Mouse (Mus musculus): ENCODE data around the gene Trip6. TPM values are rescaled to one million over a fixed set of nuclear protein-coding genes. Genes with fewer than 3 reads are reported as not detected.

Gene Trip6
- polyA plus RNA-seq, 1 experiment from 2014 or later, result 9.2 TPM

DNA sequence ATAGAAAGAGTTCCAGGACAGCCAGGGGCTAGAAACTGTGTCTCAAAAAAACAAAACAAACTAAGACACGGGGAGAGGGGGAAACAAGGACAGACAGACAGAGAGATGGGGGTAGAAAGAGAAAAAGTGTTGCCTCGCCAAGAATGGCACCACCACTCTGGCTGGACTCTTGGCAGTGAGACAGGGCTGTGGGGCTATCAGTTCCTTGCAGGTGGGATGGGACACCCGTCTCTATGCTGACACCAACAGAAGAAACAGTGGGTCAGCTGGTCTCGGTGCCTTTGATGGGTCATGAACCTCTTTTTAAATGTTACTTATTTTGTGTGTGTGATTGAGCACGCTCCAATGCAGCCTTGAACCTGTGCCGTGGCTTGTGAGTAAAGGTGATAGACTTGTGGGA, 26.0 kb upstream of the Trip6 start:
- H3K4me1 ChIP-seq (ENCODE audit: insufficient read depth), result peaks cover 20% of the 10 kb centered on the region
- H3K27ac ChIP-seq (ENCODE audit: low read depth), result no peak overlapping the region
- H3K4me2 ChIP-seq (ENCODE audit: low read depth, low read length), result no peak overlapping the region
- H3K36me3 ChIP-seq (replicated peaks; ENCODE audit: insufficient read depth, low read length), result no peaks in the 10 kb centered on the region
- H3K9me3 ChIP-seq (ENCODE audit: low read length), result no peaks in the 10 kb centered on the region
- TF ChIP-seq CTCF (IDR thresholded peaks at IDR 0.05; ENCODE audit: low read depth) (no peak), EP300 (IDR thresholded peaks at IDR 0.05; ENCODE audit: low read depth) (no peak)
- no peak overlapping the region for H3K4me3 ChIP-seq (ENCODE audit: low read depth, low read length)
- DNase-seq (no peak), ATAC-seq (no peak)
- H3K9ac ChIP-seq (replicated peaks), result no peak overlapping the region
- 0 out of 2 replicates have a peak, but pooled peaks cover 2% of the 10 kb centered on the region for H3K27me3 ChIP-seq (ENCODE audit: insufficient read depth, low read length)
- WGBS (ENCODE audit: insufficient replicate concordance), result 63% methylated on average over 6 of the region's 6 CpGs

- Histone ChIP-seq H3K27me3 (ENCODE audit: insufficient read depth, low read length) (0 out of 2 replicates have a peak, but pooled peaks cover 2% of the 10 kb centered on the region), H3K4me3 (ENCODE audit: low read depth, low read length) (0 out of 2 replicates have a peak overlapping the region, but pooled peaks have one; percentile 45), H3K9ac (replicated peaks) (0 out of 2 replicates have a peak overlapping the region, but pooled peaks have one; percentile 37), H3K27ac (ENCODE audit: low read depth) (peak overlapping the region; percentile 62), H3K4me2 (ENCODE audit: low read depth, low read length) (peak overlapping the region; percentile 84; the same call in 1 of the 2 replicates), H3K4me1 (ENCODE audit: insufficient read depth) (peaks cover 18% of the 10 kb centered on the region), H3K36me3 (replicated peaks; ENCODE audit: insufficient read depth, low read length) (no peaks in the 10 kb centered on the region), H3K9me3 (ENCODE audit: low read length) (no peaks in the 10 kb centered on the region)
- ATAC-seq (0 out of 2 replicates have a peak, but pooled peaks have one; percentile 12), DNase-seq (no peak)
- no peak for TF ChIP-seq CTCF (IDR thresholded peaks at IDR 0.05; ENCODE audit: low read depth)
- 26% methylated on average over 20 of the region's 22 CpGs for WGBS (ENCODE audit: insufficient replicate concordance)
These were observed 25.2 kb upstream of the Trip6 start for GRCm38 (mm10) chr5:137339290-137339979.

GRCm38 (mm10) chr5:137338663-137339289, 24.6 kb upstream of the Trip6 start:
- Histone ChIP-seq H3K36me3 (replicated peaks; ENCODE audit: insufficient read depth, low read length) (no peaks in the 10 kb centered on the region), H3K4me2 (ENCODE audit: low read depth, low read length) (peak overlapping the region; percentile 84), H3K9ac (replicated peaks) (peak overlapping the region; percentile 37), H3K9me3 (ENCODE audit: low read length) (no peaks in the 10 kb centered on the region), H3K4me1 (ENCODE audit: insufficient read depth) (peaks cover 23% of the 10 kb centered on the region), H3K4me3 (ENCODE audit: low read depth, low read length) (peak overlapping the region; percentile 45), H3K27ac (ENCODE audit: low read depth) (peak overlapping the region; percentile 62), H3K27me3 (ENCODE audit: insufficient read depth, low read length) (0 out of 2 replicates have a peak, but pooled peaks cover 2% of the 10 kb centered on the region)
- ATAC-seq (peak; percentile 33), DNase-seq (peak; percentile 39)
- under 1% methylated on average over 11 of the region's 11 CpGs for WGBS (ENCODE audit: insufficient replicate concordance)
- no peak for TF ChIP-seq CTCF (IDR thresholded peaks at IDR 0.05; ENCODE audit: low read depth)
- 0 out of 2 replicates have a peak, but pooled peaks have one; percentile 10 for TF ChIP-seq EP300 (IDR thresholded peaks at IDR 0.05; ENCODE audit: low read depth)

DNA sequence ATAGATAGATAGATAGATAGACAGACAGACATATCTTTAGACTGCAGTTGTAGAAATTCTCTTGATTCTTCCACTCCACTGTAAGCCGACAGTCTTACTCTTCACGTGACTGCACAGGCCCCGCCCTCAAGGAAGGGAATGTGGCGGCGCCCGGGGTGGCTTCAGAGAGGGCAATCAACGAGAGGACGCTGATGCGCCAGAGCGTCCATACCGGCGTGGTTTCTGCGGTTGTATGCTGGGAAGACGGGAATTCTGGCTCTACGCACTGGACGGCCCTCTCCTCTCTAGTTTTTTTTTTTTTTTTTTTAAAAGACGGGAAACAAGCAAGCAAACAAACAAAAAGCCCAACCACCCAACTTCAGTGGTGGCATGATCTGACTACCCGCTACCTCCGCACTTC, 24.1 kb upstream of the Trip6 start:
- H3K36me3 ChIP-seq (replicated peaks; ENCODE audit: insufficient read depth, low read length), result no peaks in the 10 kb centered on the region
- H3K4me2 ChIP-seq (ENCODE audit: low read depth, low read length), result peak overlapping the region; percentile 84
- no peaks in the 10 kb centered on the region for H3K9me3 ChIP-seq (ENCODE audit: low read length)
- peak overlapping the region; percentile 45 for H3K4me3 ChIP-seq (ENCODE audit: low read depth, low read length)
- peaks cover 23% of the 10 kb centered on the region for H3K4me1 ChIP-seq (ENCODE audit: insufficient read depth)
- peak; percentile 78 for ATAC-seq
- TF ChIP-seq CTCF (IDR thresholded peaks at IDR 0.05; ENCODE audit: low read depth), result no peak
- no peak; the same call in 1 of the 2 replicates for TF ChIP-seq EP300 (IDR thresholded peaks at IDR 0.05; ENCODE audit: low read depth)
- H3K9ac ChIP-seq (replicated peaks), result peak overlapping the region; percentile 37
- under 1% methylated on average over 19 of the region's 19 CpGs for WGBS (ENCODE audit: insufficient replicate concordance)
- peak overlapping the region; percentile 62 for H3K27ac ChIP-seq (ENCODE audit: low read depth)
- 0 out of 2 replicates have a peak, but pooled peaks cover 2% of the 10 kb centered on the region for H3K27me3 ChIP-seq (ENCODE audit: insufficient read depth, low read length)
- peak; percentile 86 for DNase-seq

DNA sequence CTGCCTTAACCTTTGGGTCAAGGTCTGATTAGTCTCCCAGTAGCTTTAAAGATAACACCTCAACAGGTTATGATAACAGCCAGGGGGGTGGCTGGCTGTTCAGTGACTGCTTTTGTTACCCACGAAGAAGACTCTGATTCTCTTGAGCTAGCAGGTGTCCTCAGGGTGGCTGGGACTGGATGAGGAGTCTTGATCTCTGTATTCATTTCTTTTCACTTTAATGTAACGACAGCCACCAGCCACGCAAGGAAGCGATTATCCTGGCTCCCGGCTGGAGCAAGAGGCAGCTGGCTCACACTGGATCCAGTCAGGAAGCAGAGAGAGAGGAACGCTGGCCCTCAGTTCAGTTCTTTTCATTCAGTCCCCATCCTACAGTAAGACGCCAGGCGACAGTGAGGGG, 23.0 kb upstream of the Trip6 start:
- H3K27ac ChIP-seq (ENCODE audit: low read depth), result peak overlapping the region; percentile 52
- TF ChIP-seq EP300 (IDR thresholded peaks at IDR 0.05; ENCODE audit: low read depth) (no peak), CTCF (IDR thresholded peaks at IDR 0.05; ENCODE audit: low read depth) (no peak)

GRCm38 (mm10) chr5:137335066-137335465, 20.9 kb upstream of the Trip6 start:
- TF ChIP-seq CTCF (IDR thresholded peaks at IDR 0.05; ENCODE audit: low read depth), result no peak
- TF ChIP-seq EP300 (IDR thresholded peaks at IDR 0.05; ENCODE audit: low read depth), result no peak
- ATAC-seq (no peak), DNase-seq (no peak)
- peaks cover 25% of the 10 kb centered on the region for H3K4me1 ChIP-seq (ENCODE audit: insufficient read depth)
- no peak overlapping the region for H3K9ac ChIP-seq (replicated peaks)
- H3K4me2 ChIP-seq (ENCODE audit: low read depth, low read length), result no peak overlapping the region
- no peaks in the 10 kb centered on the region for H3K9me3 ChIP-seq (ENCODE audit: low read length)
- H3K27ac ChIP-seq (ENCODE audit: low read depth), result no peak overlapping the region
- 0 out of 2 replicates have a peak, but pooled peaks cover 2% of the 10 kb centered on the region for H3K27me3 ChIP-seq (ENCODE audit: insufficient read depth, low read length)
- H3K36me3 ChIP-seq (replicated peaks; ENCODE audit: insufficient read depth, low read length), result no peaks in the 10 kb centered on the region
- WGBS (ENCODE audit: insufficient replicate concordance), result 78% methylated on average over 6 of the region's 6 CpGs
- H3K4me3 ChIP-seq (ENCODE audit: low read depth, low read length), result no peak overlapping the region

More for the DNA sequence above, 23.0 kb upstream of the Trip6 start:
- WGBS (ENCODE audit: insufficient replicate concordance), result 63% methylated on average over 8 of the region's 8 CpGs
- peaks cover 25% of the 10 kb centered on the region for H3K4me1 ChIP-seq (ENCODE audit: insufficient read depth)
- H3K27me3 ChIP-seq (ENCODE audit: insufficient read depth, low read length), result 0 out of 2 replicates have a peak, but pooled peaks cover 2% of the 10 kb centered on the region
- H3K9me3 ChIP-seq (ENCODE audit: low read length), result no peaks in the 10 kb centered on the region
- H3K9ac ChIP-seq (replicated peaks), result no peak overlapping the region; the same call in 1 of the 2 replicates
- ATAC-seq (no peak), DNase-seq (no peak)
- 0 out of 2 replicates have a peak overlapping the region, but pooled peaks have one; percentile 84 for H3K4me2 ChIP-seq (ENCODE audit: low read depth, low read length)
- no peaks in the 10 kb centered on the region for H3K36me3 ChIP-seq (replicated peaks; ENCODE audit: insufficient read depth, low read length)
- H3K4me3 ChIP-seq (ENCODE audit: low read depth, low read length), result no peak overlapping the region
